Mouse (Mus musculus): ENCODE results near the gene Gm27021.

Gm27021 gene

GRCm38 (mm10) chr8:120616663-120617626, 50.9 kb downstream of the Gm27021 start:
- Histone ChIP-seq H3K27me3 (ENCODE audit: insufficient read depth, low read length) (no peaks in the 10 kb centered on the region), H3K4me3 (replicated peaks; ENCODE audit: low read length) (no peak overlapping the region), H3K36me3 (ENCODE audit: insufficient read depth, low read length) (peaks cover 17% of the 10 kb centered on the region), H3K9me3 (ENCODE audit: low read length) (no peaks in the 10 kb centered on the region), H3K4me1 (replicated peaks; ENCODE audit: low read depth, low read length) (peaks cover 74% of the 10 kb centered on the region)
- TF ChIP-seq NANOG (IDR thresholded peaks at IDR 0.05; ENCODE audit: borderline replicate concordance, low read length), result no peak
- no peak for TF ChIP-seq CTCF (conservative IDR thresholded peaks at IDR 0.05; ENCODE audit: low read length)
- TF ChIP-seq POU5F1 (IDR thresholded peaks at IDR 0.05; ENCODE audit: borderline replicate concordance, low read length), result no peak

- Histone ChIP-seq H3K27me3 (ENCODE audit: insufficient read depth, low read length) (no peaks in the 10 kb centered on the region), H3K36me3 (ENCODE audit: insufficient read depth, low read length) (peaks cover 37% of the 10 kb centered on the region), H3K4me1 (replicated peaks; ENCODE audit: low read depth, low read length) (peaks cover 62% of the 10 kb centered on the region), H3K4me3 (replicated peaks; ENCODE audit: low read length) (no peak overlapping the region), H3K9me3 (ENCODE audit: low read length) (no peaks in the 10 kb centered on the region)
- TF ChIP-seq CTCF (conservative IDR thresholded peaks at IDR 0.05; ENCODE audit: low read length) (no peak), POU5F1 (IDR thresholded peaks at IDR 0.05; ENCODE audit: borderline replicate concordance, low read length) (no peak), NANOG (IDR thresholded peaks at IDR 0.05; ENCODE audit: borderline replicate concordance, low read length) (no peak)
Measured at GRCm38 (mm10) chr8:120614491-120614890, 53.4 kb downstream of the Gm27021 start.

- peaks cover 42% of the 10 kb centered on the region for H3K36me3 ChIP-seq (ENCODE audit: insufficient read depth, low read length)
- TF ChIP-seq CTCF (conservative IDR thresholded peaks at IDR 0.05; ENCODE audit: low read length) (no peak), POU5F1 (IDR thresholded peaks at IDR 0.05; ENCODE audit: borderline replicate concordance, low read length) (no peak), NANOG (IDR thresholded peaks at IDR 0.05; ENCODE audit: borderline replicate concordance, low read length) (no peak)
- peaks cover 65% of the 10 kb centered on the region for H3K4me1 ChIP-seq (replicated peaks; ENCODE audit: low read depth, low read length)
- no peaks in the 10 kb centered on the region for H3K27me3 ChIP-seq (ENCODE audit: insufficient read depth, low read length)
- no peaks in the 10 kb centered on the region for H3K9me3 ChIP-seq (ENCODE audit: low read length)
- no peak overlapping the region for H3K4me3 ChIP-seq (replicated peaks; ENCODE audit: low read length)
Measured at GRCm38 (mm10) chr8:120610824-120611223, 57.1 kb downstream of the Gm27021 start.

GRCm38 (mm10) chr8:120607885-120608284, 60.0 kb downstream of the Gm27021 start:
- Histone ChIP-seq H3K9me3 (ENCODE audit: low read length) (no peaks in the 10 kb centered on the region), H3K36me3 (ENCODE audit: insufficient read depth, low read length) (peaks cover 33% of the 10 kb centered on the region), H3K4me1 (replicated peaks; ENCODE audit: low read depth, low read length) (peaks cover 53% of the 10 kb centered on the region), H3K27me3 (ENCODE audit: insufficient read depth, low read length) (no peaks in the 10 kb centered on the region), H3K4me3 (replicated peaks; ENCODE audit: low read length) (no peak overlapping the region)
- TF ChIP-seq POU5F1 (IDR thresholded peaks at IDR 0.05; ENCODE audit: borderline replicate concordance, low read length) (no peak), NANOG (IDR thresholded peaks at IDR 0.05; ENCODE audit: borderline replicate concordance, low read length) (no peak), CTCF (conservative IDR thresholded peaks at IDR 0.05; ENCODE audit: low read length) (peak; percentile 90)

GRCm38 (mm10) chr8:120607460-120607859, 60.4 kb downstream of the Gm27021 start:
- TF ChIP-seq NANOG (IDR thresholded peaks at IDR 0.05; ENCODE audit: borderline replicate concordance, low read length), result no peak
- no peak for TF ChIP-seq POU5F1 (IDR thresholded peaks at IDR 0.05; ENCODE audit: borderline replicate concordance, low read length)
- no peak for TF ChIP-seq CTCF (conservative IDR thresholded peaks at IDR 0.05; ENCODE audit: low read length)
- no peaks in the 10 kb centered on the region for H3K27me3 ChIP-seq (ENCODE audit: insufficient read depth, low read length)
- H3K4me3 ChIP-seq (replicated peaks; ENCODE audit: low read length), result no peak overlapping the region
- H3K9me3 ChIP-seq (ENCODE audit: low read length), result no peaks in the 10 kb centered on the region
- H3K4me1 ChIP-seq (replicated peaks; ENCODE audit: low read depth, low read length), result peaks cover 56% of the 10 kb centered on the region
- H3K36me3 ChIP-seq (ENCODE audit: insufficient read depth, low read length), result peaks cover 33% of the 10 kb centered on the region

GRCm38 (mm10) chr8:120602672-120603071, 65.2 kb downstream of the Gm27021 start:
- TF ChIP-seq POU5F1 (IDR thresholded peaks at IDR 0.05; ENCODE audit: borderline replicate concordance, low read length), result no peak
- TF ChIP-seq NANOG (IDR thresholded peaks at IDR 0.05; ENCODE audit: borderline replicate concordance, low read length), result no peak
- TF ChIP-seq CTCF (conservative IDR thresholded peaks at IDR 0.05; ENCODE audit: low read length), result no peak
- H3K36me3 ChIP-seq (ENCODE audit: insufficient read depth, low read length), result no peaks in the 10 kb centered on the region
- no peak overlapping the region for H3K4me3 ChIP-seq (replicated peaks; ENCODE audit: low read length)
- peaks cover 14% of the 10 kb centered on the region for H3K27me3 ChIP-seq (ENCODE audit: insufficient read depth, low read length)
- peaks cover 49% of the 10 kb centered on the region for H3K4me1 ChIP-seq (replicated peaks; ENCODE audit: low read depth, low read length)
- H3K9me3 ChIP-seq (ENCODE audit: low read length), result peaks cover 8% of the 10 kb centered on the region

GRCm38 (mm10) chr8:120599504-120599903, 68.4 kb downstream of the Gm27021 start:
- Histone ChIP-seq H3K4me1 (replicated peaks; ENCODE audit: low read depth, low read length) (peaks cover 37% of the 10 kb centered on the region), H3K9me3 (ENCODE audit: low read length) (peaks cover 10% of the 10 kb centered on the region), H3K27me3 (ENCODE audit: insufficient read depth, low read length) (peaks cover 15% of the 10 kb centered on the region), H3K36me3 (ENCODE audit: insufficient read depth, low read length) (no peaks in the 10 kb centered on the region), H3K4me3 (replicated peaks; ENCODE audit: low read length) (no peak overlapping the region)
- peak; percentile 92 for TF ChIP-seq CTCF (conservative IDR thresholded peaks at IDR 0.05; ENCODE audit: low read length)
- no peak for TF ChIP-seq POU5F1 (IDR thresholded peaks at IDR 0.05; ENCODE audit: borderline replicate concordance, low read length)

- Histone ChIP-seq H3K9me3 (ENCODE audit: low read length) (peaks cover 12% of the 10 kb centered on the region), H3K36me3 (ENCODE audit: insufficient read depth, low read length) (no peaks in the 10 kb centered on the region), H3K4me1 (replicated peaks; ENCODE audit: low read depth, low read length) (peaks cover 37% of the 10 kb centered on the region), H3K27me3 (ENCODE audit: insufficient read depth, low read length) (peaks cover 15% of the 10 kb centered on the region), H3K4me3 (replicated peaks; ENCODE audit: low read length) (peak overlapping the region; percentile 53)
- TF ChIP-seq NANOG (IDR thresholded peaks at IDR 0.05; ENCODE audit: borderline replicate concordance, low read length) (no peak), CTCF (conservative IDR thresholded peaks at IDR 0.05; ENCODE audit: low read length) (no peak), POU5F1 (IDR thresholded peaks at IDR 0.05; ENCODE audit: borderline replicate concordance, low read length) (no peak)
Measured at GRCm38 (mm10) chr8:120598579-120598978, 69.3 kb downstream of the Gm27021 start.
